Mouse (Mus musculus): ENCODE data around the gene Cuta.
"Not testable (repeated sequence)": the region's sequence is repeated elsewhere in the genome, so short reads cannot be mapped to it uniquely, and the experiment has no call there.

- TF ChIP-seq POLR2A, CTCF (IDR thresholded peaks at IDR 0.05; ENCODE audit: insufficient read depth, low read depth, low read length): not testable (repeated sequence)
Observed at GRCm38 (mm10) chr17:26977354-26977753, 38.0 kb upstream of the Cuta start.
